Mouse (Mus musculus): ENCODE data around the gene Tlnrd1. TPM values are rescaled to one million over a fixed set of nuclear protein-coding genes. Genes with fewer than 3 reads are reported as not detected.

Tlnrd1 gene
- polyA plus RNA-seq, 1 experiment from 2014 or later: 17.8 TPM

DNA sequence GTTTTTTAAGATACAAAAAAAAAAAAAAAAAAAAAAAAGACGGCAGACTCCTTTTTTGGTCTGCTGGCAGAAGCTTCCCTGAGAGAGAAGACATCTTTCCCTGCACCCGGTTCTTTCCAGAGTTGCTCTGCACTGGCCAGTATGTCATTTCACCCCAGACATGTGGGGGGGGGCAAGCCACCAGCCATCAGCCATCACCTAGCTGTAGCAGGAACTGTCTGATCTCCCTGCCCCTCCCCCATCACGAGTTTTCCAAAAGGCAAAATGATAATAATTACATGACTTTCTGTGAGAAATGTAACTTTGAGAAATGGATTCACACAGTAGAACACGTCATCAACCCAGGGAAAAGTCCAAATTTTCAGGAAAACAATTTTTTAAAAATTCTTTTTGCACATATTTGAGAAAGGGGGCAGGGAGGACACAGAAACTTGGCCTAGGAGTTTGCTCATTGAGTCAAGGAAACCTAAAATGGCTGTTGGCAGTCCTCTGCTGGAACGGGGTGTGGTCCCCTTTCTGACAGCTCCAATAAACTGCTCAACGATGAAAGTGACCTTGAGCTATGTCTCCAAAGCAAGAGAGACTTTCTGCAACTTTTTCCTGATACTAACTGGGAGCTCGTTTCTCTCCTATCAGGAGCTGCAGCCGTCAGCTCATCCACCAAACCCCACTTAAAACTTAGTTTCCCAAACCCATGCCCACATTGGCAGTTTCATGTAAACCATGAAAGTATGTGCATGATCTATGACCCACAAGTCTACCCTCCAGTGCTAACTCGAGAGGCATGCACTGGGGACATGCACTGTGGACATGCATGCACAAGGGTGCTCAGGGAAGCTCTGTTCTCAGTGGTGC lies 27.5 kb downstream of the Tlnrd1 start:
- Histone ChIP-seq H3K9me3 (ENCODE audit: control insufficient read depth, low read length) (no peaks in the 10 kb centered on the region), H3K4me1 (ENCODE audit: control insufficient read depth, insufficient read depth, low read length) (no peaks in the 10 kb centered on the region), H3K36me3 (ENCODE audit: control insufficient read depth, insufficient read depth, low read length) (no peaks in the 10 kb centered on the region), H3K9ac (ENCODE audit: low read length) (no peak overlapping the region), H3K4me2 (ENCODE audit: low read depth) (no peak overlapping the region), H3K27me3 (ENCODE audit: control insufficient read depth, insufficient read depth, low read length) (no peaks in the 10 kb centered on the region), H3K4me3 (ENCODE audit: low read depth, low read length) (no peak overlapping the region), H3K27ac (ENCODE audit: low read depth, low read length) (no peak overlapping the region)
- ATAC-seq (ENCODE audit: insufficient read depth, low FRiP score, low TSS enrichment) (no peak), DNase-seq (ENCODE audit: low spot score) (no peak)
- WGBS: 86% methylated on average over 9 of the region's 9 CpGs

DNA sequence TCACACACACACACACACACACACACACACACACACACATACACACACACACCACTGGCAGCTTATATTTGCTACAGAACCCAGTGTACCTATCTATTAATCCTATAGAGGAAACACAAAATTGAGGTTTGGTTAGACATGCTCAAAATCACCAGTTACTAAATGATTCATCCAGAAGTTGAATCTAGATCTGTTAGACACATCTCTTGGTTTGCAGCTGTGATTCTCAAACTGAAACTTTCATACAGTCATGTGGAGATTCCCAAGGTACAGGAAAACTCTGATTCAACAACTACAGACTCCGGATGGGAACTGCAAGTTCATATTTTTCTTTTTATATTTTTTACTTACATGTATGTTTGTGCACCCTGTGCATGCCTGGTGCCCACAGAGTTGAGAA lies 28.9 kb downstream of the Tlnrd1 start:
- H3K4me3 ChIP-seq (ENCODE audit: low read depth, low read length): no peak overlapping the region
- no peaks in the 10 kb centered on the region for H3K27me3 ChIP-seq (ENCODE audit: control insufficient read depth, insufficient read depth, low read length)
- WGBS: 87% methylated on average over 1 of the region's 1 CpGs
- H3K36me3 ChIP-seq (ENCODE audit: control insufficient read depth, insufficient read depth, low read length): no peaks in the 10 kb centered on the region
- H3K4me1 ChIP-seq (ENCODE audit: control insufficient read depth, insufficient read depth, low read length): no peaks in the 10 kb centered on the region
- no peak overlapping the region for H3K4me2 ChIP-seq (ENCODE audit: low read depth)
- ATAC-seq (ENCODE audit: insufficient read depth, low FRiP score, low TSS enrichment): no peak
- no peak overlapping the region for H3K9ac ChIP-seq (ENCODE audit: low read length)
- DNase-seq (ENCODE audit: low spot score): no peak
- no peaks in the 10 kb centered on the region for H3K9me3 ChIP-seq (ENCODE audit: control insufficient read depth, low read length)
- H3K27ac ChIP-seq (ENCODE audit: low read depth, low read length): no peak overlapping the region

DNA sequence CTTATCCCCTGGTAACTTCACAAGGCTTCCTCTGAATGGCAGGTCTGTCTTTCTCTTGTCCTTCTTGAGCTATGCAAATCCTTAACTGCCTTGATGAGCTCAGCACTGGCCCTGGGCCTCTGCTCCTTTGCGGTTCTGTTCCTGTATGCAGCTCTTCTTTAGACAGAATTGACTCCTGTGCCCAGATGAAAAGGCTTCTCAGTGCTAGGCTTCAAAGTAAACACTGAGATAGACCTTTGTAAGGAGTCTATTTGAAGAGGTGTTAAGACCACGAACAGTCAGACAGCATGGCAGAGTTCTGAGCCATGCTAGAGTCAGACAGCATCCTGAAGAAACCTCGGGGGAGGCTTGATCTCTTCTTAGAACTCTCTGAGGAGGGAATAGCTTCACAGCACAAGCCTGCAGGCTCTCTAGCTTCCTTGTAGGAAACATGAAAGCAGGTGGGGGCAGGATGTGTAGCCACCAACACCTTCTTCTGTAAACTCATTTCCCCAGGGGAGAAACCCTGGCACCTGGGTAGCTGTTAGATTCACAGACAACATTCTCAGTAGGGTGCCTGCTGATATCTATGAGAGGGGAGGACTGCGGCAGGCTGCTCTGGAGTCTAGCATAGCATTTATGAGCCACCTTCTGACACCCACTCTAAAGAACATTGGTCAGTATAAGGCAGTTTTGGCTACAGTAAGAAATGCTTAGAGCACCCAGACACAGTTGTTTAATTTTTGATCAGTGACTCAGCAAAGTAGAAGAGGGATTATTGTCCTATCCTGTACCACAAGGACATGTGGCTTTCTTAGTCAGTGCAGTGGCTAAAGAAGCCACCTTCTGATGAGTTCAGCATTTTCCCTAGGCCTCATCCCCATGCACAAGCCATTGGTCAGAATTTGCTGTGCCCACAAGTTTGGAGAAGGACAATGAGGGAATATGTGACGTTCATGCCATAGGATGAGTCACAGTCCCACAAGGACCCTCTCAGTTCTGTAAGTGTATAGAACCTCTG lies 31.4 kb downstream of the Tlnrd1 start:
- Histone ChIP-seq H3K27me3 (ENCODE audit: control insufficient read depth, insufficient read depth, low read length) (no peaks in the 10 kb centered on the region), H3K27ac (ENCODE audit: low read depth, low read length) (no peak overlapping the region), H3K9ac (ENCODE audit: low read length) (no peak overlapping the region), H3K4me3 (ENCODE audit: low read depth, low read length) (no peak overlapping the region), H3K36me3 (ENCODE audit: control insufficient read depth, insufficient read depth, low read length) (no peaks in the 10 kb centered on the region), H3K4me1 (ENCODE audit: control insufficient read depth, insufficient read depth, low read length) (no peaks in the 10 kb centered on the region), H3K9me3 (ENCODE audit: control insufficient read depth, low read length) (no peaks in the 10 kb centered on the region), H3K4me2 (ENCODE audit: low read depth) (no peak overlapping the region)
- ATAC-seq (ENCODE audit: insufficient read depth, low FRiP score, low TSS enrichment): no peak
- WGBS: 43% methylated on average over 5 of the region's 5 CpGs
- DNase-seq (ENCODE audit: low spot score): no peak

DNA sequence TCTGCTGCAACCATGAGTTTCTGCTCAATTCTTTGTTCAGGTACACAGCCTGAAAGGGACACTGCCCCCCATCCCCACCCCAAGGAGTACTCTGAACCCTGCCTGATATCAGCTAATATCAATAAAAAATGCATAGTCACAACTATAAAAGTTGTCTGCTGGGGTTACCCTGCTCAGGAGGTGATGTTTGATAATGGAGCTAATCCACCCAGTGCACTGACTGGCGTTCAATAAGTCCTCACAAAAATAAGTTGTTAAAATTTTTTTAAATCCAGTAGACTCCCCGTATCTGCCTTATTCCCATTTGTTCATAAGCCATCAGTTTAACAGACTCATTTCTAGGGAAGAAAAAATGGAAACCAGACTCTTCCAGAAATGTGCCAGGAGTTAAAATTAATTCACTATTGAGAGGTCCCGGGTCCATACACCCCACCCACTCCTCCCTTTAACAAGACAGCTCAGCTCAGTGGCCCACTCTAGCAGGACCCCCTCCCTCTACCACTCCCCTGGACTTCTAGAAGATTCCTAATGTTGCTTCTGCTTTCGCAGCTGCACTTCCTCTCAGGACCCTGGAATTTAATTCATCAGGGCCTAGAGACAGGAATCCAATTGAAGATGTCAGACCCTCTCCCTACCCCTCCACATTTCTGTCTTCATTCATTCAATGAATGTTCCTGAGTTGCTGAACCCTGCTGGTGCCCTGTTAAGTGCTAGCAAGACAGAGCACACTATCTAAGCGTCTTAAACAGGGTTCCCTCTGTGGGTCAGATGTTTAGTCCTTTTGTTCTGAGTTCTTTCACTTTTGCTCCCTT lies 32.3 kb downstream of the Tlnrd1 start:
- ATAC-seq (ENCODE audit: insufficient read depth, low FRiP score, low TSS enrichment) (no peak), DNase-seq (ENCODE audit: low spot score) (no peak)
- 59% methylated on average over 5 of the region's 5 CpGs for WGBS
- Histone ChIP-seq H3K27ac (ENCODE audit: low read depth, low read length) (no peak overlapping the region), H3K4me2 (ENCODE audit: low read depth) (no peak overlapping the region), H3K9ac (ENCODE audit: low read length) (no peak overlapping the region), H3K27me3 (ENCODE audit: control insufficient read depth, insufficient read depth, low read length) (no peaks in the 10 kb centered on the region), H3K4me1 (ENCODE audit: control insufficient read depth, insufficient read depth, low read length) (no peaks in the 10 kb centered on the region), H3K4me3 (ENCODE audit: low read depth, low read length) (no peak overlapping the region), H3K36me3 (ENCODE audit: control insufficient read depth, insufficient read depth, low read length) (no peaks in the 10 kb centered on the region), H3K9me3 (ENCODE audit: control insufficient read depth, low read length) (no peaks in the 10 kb centered on the region)

DNA sequence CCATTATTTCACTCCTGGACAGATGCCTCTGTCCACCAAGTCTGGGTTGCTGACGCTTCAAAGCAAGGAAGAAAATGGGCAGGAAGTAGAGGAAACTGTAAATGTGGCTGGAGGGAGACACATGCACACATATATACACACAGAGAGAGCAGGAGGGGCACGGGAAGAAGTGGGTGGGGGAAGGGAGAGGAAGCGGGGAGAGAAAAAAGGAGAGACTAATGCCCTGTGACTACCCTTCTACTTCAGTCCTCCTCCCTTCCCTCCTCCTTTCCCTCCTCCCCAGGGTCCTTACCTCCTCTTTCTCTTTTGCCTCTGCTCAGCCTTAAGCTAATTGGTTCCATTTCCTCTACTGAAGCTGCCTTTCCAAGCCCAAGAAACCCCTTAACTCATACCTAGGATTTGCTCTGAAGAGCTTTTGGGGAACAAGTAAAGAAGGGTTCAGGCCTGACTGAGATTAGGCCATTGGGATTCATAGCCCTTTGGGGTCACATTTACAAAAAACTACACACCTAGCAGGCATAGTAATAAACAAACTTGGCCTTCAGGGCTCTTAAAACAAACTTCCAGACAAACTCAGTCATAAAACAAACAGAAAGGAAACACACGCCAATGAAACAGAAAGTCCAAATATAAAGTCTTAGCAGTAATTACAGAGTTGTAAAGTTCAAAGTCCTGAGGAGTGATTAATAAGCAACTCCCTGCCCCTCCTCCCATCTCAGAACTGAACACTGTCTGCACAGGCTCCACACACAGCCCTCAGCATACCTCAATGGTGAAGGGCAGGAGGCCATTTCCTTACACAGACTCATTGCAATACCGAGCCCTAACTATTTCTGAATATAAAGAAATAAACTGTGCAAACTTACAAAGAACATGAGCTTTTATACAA lies 36.7 kb downstream of the Tlnrd1 start:
- H3K27me3 ChIP-seq (ENCODE audit: control insufficient read depth, insufficient read depth, low read length): no peaks in the 10 kb centered on the region
- no peak overlapping the region for H3K27ac ChIP-seq (ENCODE audit: low read depth, low read length)
- no peak overlapping the region for H3K4me2 ChIP-seq (ENCODE audit: low read depth)
- H3K4me1 ChIP-seq (ENCODE audit: control insufficient read depth, insufficient read depth, low read length): no peaks in the 10 kb centered on the region
- no peaks in the 10 kb centered on the region for H3K36me3 ChIP-seq (ENCODE audit: control insufficient read depth, insufficient read depth, low read length)
- no peaks in the 10 kb centered on the region for H3K9me3 ChIP-seq (ENCODE audit: control insufficient read depth, low read length)
- no peak for DNase-seq (ENCODE audit: low spot score)
- 68% methylated on average over 5 of the region's 5 CpGs for WGBS
- H3K4me3 ChIP-seq (ENCODE audit: low read depth, low read length): no peak overlapping the region
- no peak overlapping the region for H3K9ac ChIP-seq (ENCODE audit: low read length)
- no peak for ATAC-seq (ENCODE audit: insufficient read depth, low FRiP score, low TSS enrichment)

DNA sequence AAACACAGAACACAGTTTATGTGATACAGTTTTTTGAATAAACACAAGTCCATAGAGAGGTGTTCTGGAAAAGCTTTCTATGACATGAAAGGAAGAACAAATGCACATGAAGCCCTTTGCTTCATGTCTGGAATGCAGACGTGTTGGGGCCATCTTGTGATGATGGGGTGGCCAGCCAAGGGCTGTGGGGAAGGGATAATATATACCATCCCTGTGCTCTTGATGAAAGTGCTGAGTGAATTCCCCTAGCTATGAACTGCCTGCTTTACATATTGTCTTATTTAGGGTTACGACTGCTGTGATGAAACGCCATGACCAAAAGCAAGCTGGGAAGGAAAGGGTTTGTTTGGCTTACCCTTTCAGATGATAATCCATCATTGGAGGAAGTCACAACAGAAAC lies 39.3 kb downstream of the Tlnrd1 start:
- DNase-seq (ENCODE audit: low spot score) (no peak), ATAC-seq (ENCODE audit: insufficient read depth, low FRiP score, low TSS enrichment) (no peak)
- Histone ChIP-seq H3K27ac (ENCODE audit: low read depth, low read length) (no peak overlapping the region), H3K4me3 (ENCODE audit: low read depth, low read length) (no peak overlapping the region), H3K9me3 (ENCODE audit: control insufficient read depth, low read length) (no peaks in the 10 kb centered on the region), H3K4me1 (ENCODE audit: control insufficient read depth, insufficient read depth, low read length) (no peaks in the 10 kb centered on the region), H3K9ac (ENCODE audit: low read length) (no peak overlapping the region), H3K36me3 (ENCODE audit: control insufficient read depth, insufficient read depth, low read length) (no peaks in the 10 kb centered on the region), H3K27me3 (ENCODE audit: control insufficient read depth, insufficient read depth, low read length) (no peaks in the 10 kb centered on the region), H3K4me2 (ENCODE audit: low read depth) (no peak overlapping the region)
- 80% methylated on average over 3 of the region's 3 CpGs for WGBS

DNA sequence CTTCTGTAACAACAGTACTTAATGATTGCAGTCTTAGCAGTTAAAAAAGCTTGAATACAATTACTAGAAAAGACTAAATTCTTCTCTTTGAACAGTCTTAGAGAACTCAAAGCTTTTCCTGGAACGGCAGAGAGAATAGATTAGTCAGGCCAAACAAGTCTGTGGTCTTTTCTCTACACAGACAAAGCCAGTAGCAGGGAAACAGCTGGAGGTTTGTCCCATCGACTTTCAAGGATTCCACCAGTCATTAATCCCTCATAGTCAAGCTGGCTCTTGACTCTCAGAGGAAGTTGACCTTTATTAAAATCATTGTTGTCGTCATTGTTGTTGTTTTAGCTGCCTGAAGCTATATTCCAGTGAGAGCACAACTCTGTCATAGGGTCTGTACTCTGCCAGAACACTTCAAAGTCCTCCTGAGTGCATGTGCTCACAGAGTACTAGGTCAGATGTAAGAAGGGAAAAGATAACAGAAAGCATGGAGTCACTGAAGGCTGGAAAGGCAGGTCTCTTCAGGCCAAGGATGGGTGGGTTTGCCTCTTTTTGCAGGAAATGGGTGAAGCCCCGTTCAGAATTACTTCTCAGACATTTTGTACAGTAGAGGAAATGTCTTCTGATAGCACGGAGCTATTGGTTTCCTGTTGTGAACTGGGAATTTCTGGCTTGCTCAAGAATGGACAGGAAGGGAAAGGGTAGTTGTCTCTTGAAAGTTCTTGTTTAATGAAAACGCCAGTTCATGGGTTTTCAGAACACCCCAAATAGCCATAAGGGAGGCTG lies 41.4 kb downstream of the Tlnrd1 start:
- DNase-seq (ENCODE audit: low spot score): no peak
- 67% methylated on average over 6 of the region's 6 CpGs for WGBS
- no peak overlapping the region for H3K4me3 ChIP-seq (ENCODE audit: low read depth, low read length)

More for the DNA sequence above, 41.4 kb downstream of the Tlnrd1 start:
- no peaks in the 10 kb centered on the region for H3K27me3 ChIP-seq (ENCODE audit: control insufficient read depth, insufficient read depth, low read length)
- no peaks in the 10 kb centered on the region for H3K9me3 ChIP-seq (ENCODE audit: control insufficient read depth, low read length)
- no peak for ATAC-seq (ENCODE audit: insufficient read depth, low FRiP score, low TSS enrichment)
- H3K4me2 ChIP-seq (ENCODE audit: low read depth): no peak overlapping the region
- H3K9ac ChIP-seq (ENCODE audit: low read length): no peak overlapping the region
- H3K36me3 ChIP-seq (ENCODE audit: control insufficient read depth, insufficient read depth, low read length): no peaks in the 10 kb centered on the region
- no peak overlapping the region for H3K27ac ChIP-seq (ENCODE audit: low read depth, low read length)
- no peaks in the 10 kb centered on the region for H3K4me1 ChIP-seq (ENCODE audit: control insufficient read depth, insufficient read depth, low read length)
